Mouse (Mus musculus): Measurements from ENCODE around the gene Kcnj8. TPM values are rescaled to one million over a fixed set of nuclear protein-coding genes. Genes with fewer than 3 reads are reported as not detected.

Kcnj8 gene
- polyA plus RNA-seq, 1 experiment from 2014 or later: 2.7 TPM

- no peak overlapping the region for H3K4me2 ChIP-seq
- 80% methylated on average over 8 of the region's 8 CpGs for WGBS
- no peak overlapping the region for H3K4me3 ChIP-seq (ENCODE audit: low read depth, low read length)
- H3K9ac ChIP-seq (ENCODE audit: low read depth, low read length): no peak overlapping the region
- 0 out of 2 replicates have a peak, but pooled peaks cover 2% of the 10 kb centered on the region for H3K4me1 ChIP-seq (replicated peaks; ENCODE audit: control insufficient read depth, insufficient read depth, low read length)
- DNase-seq (ENCODE audit: low spot score) (no peak), ATAC-seq (replicated peaks; ENCODE audit: low FRiP score) (no peak)
- H3K36me3 ChIP-seq (ENCODE audit: control insufficient read depth, insufficient read depth, low read length): no peaks in the 10 kb centered on the region
- H3K27ac ChIP-seq (ENCODE audit: low read depth, low read length): no peak overlapping the region
- H3K27me3 ChIP-seq (replicated peaks; ENCODE audit: control insufficient read depth, insufficient read depth, low read length): no peaks in the 10 kb centered on the region
- no peaks in the 10 kb centered on the region for H3K9me3 ChIP-seq (ENCODE audit: control insufficient read depth, low read length)
These were observed 29.2 kb downstream of the Kcnj8 start for GRCm38 (mm10) chr6:142542082-142542799.

DNA sequence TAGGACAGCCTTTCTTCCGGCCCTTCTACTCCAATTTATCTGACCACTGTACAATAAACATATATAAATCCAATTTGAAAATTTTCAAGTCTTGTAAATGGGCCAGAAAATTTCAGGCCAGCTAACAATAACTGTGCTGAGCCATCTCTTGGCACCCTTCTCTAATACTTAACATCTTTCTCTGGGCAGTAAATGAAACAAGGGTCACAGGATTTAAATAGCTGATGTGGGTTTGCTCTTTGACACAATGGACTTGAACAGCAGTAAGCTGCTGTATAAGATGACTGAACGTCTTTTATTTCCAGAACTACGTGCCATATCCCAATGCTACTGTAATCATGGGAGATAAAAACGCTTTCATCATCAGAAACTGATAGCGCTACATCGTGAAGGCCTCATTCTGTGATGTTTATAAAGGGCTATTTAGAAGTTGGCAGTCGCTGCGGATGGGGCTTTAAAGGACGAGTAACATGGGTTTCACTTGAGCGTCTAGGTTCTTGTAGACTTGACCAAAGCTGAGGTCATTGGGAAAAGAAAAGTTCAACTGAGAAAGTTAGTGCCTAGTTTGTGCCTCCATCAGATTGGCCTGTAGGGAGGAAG is 30.8 kb downstream of the Kcnj8 start:
- ATAC-seq (replicated peaks; ENCODE audit: low FRiP score): no peak
- DNase-seq (ENCODE audit: low spot score): no peak
- Histone ChIP-seq H3K27ac (ENCODE audit: low read depth, low read length) (no peak overlapping the region), H3K9ac (ENCODE audit: low read depth, low read length) (no peak overlapping the region), H3K4me2 (no peak overlapping the region), H3K9me3 (ENCODE audit: control insufficient read depth, low read length) (no peaks in the 10 kb centered on the region), H3K4me3 (ENCODE audit: low read depth, low read length) (no peak overlapping the region), H3K4me1 (replicated peaks; ENCODE audit: control insufficient read depth, insufficient read depth, low read length) (0 out of 2 replicates have a peak, but pooled peaks cover 2% of the 10 kb centered on the region), H3K36me3 (ENCODE audit: control insufficient read depth, insufficient read depth, low read length) (no peaks in the 10 kb centered on the region), H3K27me3 (replicated peaks; ENCODE audit: control insufficient read depth, insufficient read depth, low read length) (no peaks in the 10 kb centered on the region)
- WGBS: 85% methylated on average over 10 of the region's 10 CpGs

DNA sequence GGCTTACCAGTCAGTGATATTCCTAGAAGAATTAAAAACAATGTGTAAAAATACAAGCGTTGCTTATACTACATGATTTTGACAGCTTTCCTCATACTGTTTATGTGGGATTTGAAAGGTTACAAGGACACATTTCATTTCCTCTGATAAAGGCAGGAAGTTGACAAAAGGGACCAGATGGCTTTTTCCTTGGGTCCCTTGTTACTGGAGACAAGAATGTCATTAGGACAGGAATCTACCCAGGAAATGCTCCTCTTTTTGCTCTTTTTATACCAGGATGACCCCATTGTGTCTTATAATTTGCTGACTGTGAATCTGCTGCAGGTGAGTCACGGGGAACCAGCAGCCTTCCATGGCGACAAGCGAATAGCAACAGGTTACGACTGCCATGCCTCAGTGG is 31.3 kb downstream of the Kcnj8 start:
- Histone ChIP-seq H3K9me3 (ENCODE audit: control insufficient read depth, low read length) (no peaks in the 10 kb centered on the region), H3K27me3 (replicated peaks; ENCODE audit: control insufficient read depth, insufficient read depth, low read length) (no peaks in the 10 kb centered on the region), H3K4me1 (replicated peaks; ENCODE audit: control insufficient read depth, insufficient read depth, low read length) (0 out of 2 replicates have a peak, but pooled peaks cover 2% of the 10 kb centered on the region), H3K4me3 (ENCODE audit: low read depth, low read length) (no peak overlapping the region), H3K36me3 (ENCODE audit: control insufficient read depth, insufficient read depth, low read length) (no peaks in the 10 kb centered on the region), H3K9ac (ENCODE audit: low read depth, low read length) (no peak overlapping the region), H3K4me2 (no peak overlapping the region), H3K27ac (ENCODE audit: low read depth, low read length) (no peak overlapping the region)
- ATAC-seq (replicated peaks; ENCODE audit: low FRiP score): no peak
- DNase-seq (ENCODE audit: low spot score): no peak
- 78% methylated on average over 5 of the region's 5 CpGs for WGBS

GRCm38 (mm10) chr6:142538503-142538902 is 32.9 kb downstream of the Kcnj8 start:
- no peaks in the 10 kb centered on the region for H3K36me3 ChIP-seq (ENCODE audit: control insufficient read depth, insufficient read depth, low read length)
- no peak overlapping the region for H3K9ac ChIP-seq (ENCODE audit: low read depth, low read length)
- H3K9me3 ChIP-seq (ENCODE audit: control insufficient read depth, low read length): no peaks in the 10 kb centered on the region
- ATAC-seq (replicated peaks; ENCODE audit: low FRiP score): peak; percentile 31; the same call in 1 of the 2 replicates
- 60% methylated on average over 17 of the region's 17 CpGs for WGBS
- H3K4me2 ChIP-seq: no peak overlapping the region
- no peaks in the 10 kb centered on the region for H3K27me3 ChIP-seq (replicated peaks; ENCODE audit: control insufficient read depth, insufficient read depth, low read length)
- DNase-seq (ENCODE audit: low spot score): no peak
- H3K27ac ChIP-seq (ENCODE audit: low read depth, low read length): no peak overlapping the region
- no peak overlapping the region for H3K4me3 ChIP-seq (ENCODE audit: low read depth, low read length)
- H3K4me1 ChIP-seq (replicated peaks; ENCODE audit: control insufficient read depth, insufficient read depth, low read length): 0 out of 2 replicates have a peak, but pooled peaks cover 2% of the 10 kb centered on the region

DNA sequence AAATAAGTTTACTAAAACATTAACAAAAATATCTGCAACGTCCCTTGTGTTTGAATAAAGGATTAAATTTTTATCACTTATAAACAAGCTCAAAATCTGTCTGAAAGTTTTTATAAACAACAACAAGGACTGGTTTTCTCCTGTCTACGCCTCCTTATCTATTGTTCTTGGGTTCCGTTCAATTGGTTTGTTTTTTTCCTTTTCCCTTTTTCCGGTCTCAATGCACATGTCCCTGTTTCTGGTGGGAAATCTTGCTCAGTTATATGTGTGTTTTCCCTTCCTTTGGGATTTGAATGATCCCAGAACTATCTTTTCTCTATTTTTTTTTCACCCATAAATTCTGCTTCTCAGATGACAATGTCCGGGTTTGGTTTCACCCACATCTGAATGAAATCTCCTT is 38.0 kb downstream of the Kcnj8 start:
- Histone ChIP-seq H3K4me2 (no peak overlapping the region), H3K4me1 (replicated peaks; ENCODE audit: control insufficient read depth, insufficient read depth, low read length) (peaks cover 5% of the 10 kb centered on the region; the same call in 1 of the 2 replicates), H3K9me3 (ENCODE audit: control insufficient read depth, low read length) (no peaks in the 10 kb centered on the region), H3K36me3 (ENCODE audit: control insufficient read depth, insufficient read depth, low read length) (no peaks in the 10 kb centered on the region), H3K9ac (ENCODE audit: low read depth, low read length) (no peak overlapping the region), H3K27ac (ENCODE audit: low read depth, low read length) (no peak overlapping the region), H3K4me3 (ENCODE audit: low read depth, low read length) (no peak overlapping the region), H3K27me3 (replicated peaks; ENCODE audit: control insufficient read depth, insufficient read depth, low read length) (no peaks in the 10 kb centered on the region)
- ATAC-seq (replicated peaks; ENCODE audit: low FRiP score): no peak
- no peak for DNase-seq (ENCODE audit: low spot score)
- WGBS: 71% methylated on average over 5 of the region's 5 CpGs

DNA sequence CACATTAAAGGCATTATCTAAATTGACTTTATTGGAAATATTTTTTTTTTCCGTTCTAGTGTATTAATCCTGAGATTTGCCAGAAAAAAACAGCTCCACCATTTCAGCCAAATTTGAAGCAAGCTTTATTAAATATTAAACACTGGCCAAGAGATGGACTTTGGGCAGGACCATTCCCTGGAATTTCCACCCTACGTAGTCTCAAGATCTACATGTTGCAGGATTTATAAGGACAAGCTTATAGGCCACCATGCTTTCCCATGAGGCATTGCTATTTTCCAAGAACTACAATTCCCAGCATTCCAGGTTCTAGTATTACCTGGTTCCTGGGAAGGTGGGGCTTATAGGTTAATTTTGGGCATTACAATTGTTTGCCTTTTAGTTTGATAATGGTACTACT is 38.7 kb downstream of the Kcnj8 start:
- H3K36me3 ChIP-seq (ENCODE audit: control insufficient read depth, insufficient read depth, low read length): no peaks in the 10 kb centered on the region
- DNase-seq (ENCODE audit: low spot score): no peak
- no peaks in the 10 kb centered on the region for H3K27me3 ChIP-seq (replicated peaks; ENCODE audit: control insufficient read depth, insufficient read depth, low read length)
- no peak overlapping the region for H3K9ac ChIP-seq (ENCODE audit: low read depth, low read length)
- no peak for ATAC-seq (replicated peaks; ENCODE audit: low FRiP score)
- H3K27ac ChIP-seq (ENCODE audit: low read depth, low read length): no peak overlapping the region
- peaks cover 4% of the 10 kb centered on the region; the same call in 1 of the 2 replicates for H3K4me1 ChIP-seq (replicated peaks; ENCODE audit: control insufficient read depth, insufficient read depth, low read length)
- no peaks in the 10 kb centered on the region for H3K9me3 ChIP-seq (ENCODE audit: control insufficient read depth, low read length)
- no peak overlapping the region for H3K4me3 ChIP-seq (ENCODE audit: low read depth, low read length)
- no peak overlapping the region for H3K4me2 ChIP-seq
- WGBS: 92% methylated on average over 2 of the region's 2 CpGs

GRCm38 (mm10) chr6:142532141-142532540 is 39.3 kb downstream of the Kcnj8 start:
- no peak for DNase-seq (ENCODE audit: low spot score)
- Histone ChIP-seq H3K27me3 (replicated peaks; ENCODE audit: control insufficient read depth, insufficient read depth, low read length) (no peaks in the 10 kb centered on the region), H3K9me3 (ENCODE audit: control insufficient read depth, low read length) (no peaks in the 10 kb centered on the region), H3K4me3 (ENCODE audit: low read depth, low read length) (no peak overlapping the region), H3K27ac (ENCODE audit: low read depth, low read length) (no peak overlapping the region), H3K4me2 (no peak overlapping the region), H3K9ac (ENCODE audit: low read depth, low read length) (no peak overlapping the region), H3K36me3 (ENCODE audit: control insufficient read depth, insufficient read depth, low read length) (no peaks in the 10 kb centered on the region), H3K4me1 (replicated peaks; ENCODE audit: control insufficient read depth, insufficient read depth, low read length) (peaks cover 4% of the 10 kb centered on the region; the same call in 1 of the 2 replicates)
- WGBS: 92% methylated on average over 17 of the region's 17 CpGs
- no peak for ATAC-seq (replicated peaks; ENCODE audit: low FRiP score)

GRCm38 (mm10) chr6:142530378-142530777 is 41.0 kb downstream of the Kcnj8 start:
- H3K9me3 ChIP-seq (ENCODE audit: control insufficient read depth, low read length): no peaks in the 10 kb centered on the region
- no peak overlapping the region; the same call in 1 of the 2 replicates for H3K27ac ChIP-seq (ENCODE audit: low read depth, low read length)
- WGBS: 48% methylated on average over 5 of the region's 5 CpGs
- H3K4me1 ChIP-seq (replicated peaks; ENCODE audit: control insufficient read depth, insufficient read depth, low read length): peaks cover 4% of the 10 kb centered on the region; the same call in 1 of the 2 replicates
- ATAC-seq (replicated peaks; ENCODE audit: low FRiP score) (peak; percentile 78), DNase-seq (ENCODE audit: low spot score) (no peak)
- no peak overlapping the region for H3K4me3 ChIP-seq (ENCODE audit: low read depth, low read length)
- no peak overlapping the region for H3K4me2 ChIP-seq
- H3K36me3 ChIP-seq (ENCODE audit: control insufficient read depth, insufficient read depth, low read length): no peaks in the 10 kb centered on the region
- H3K27me3 ChIP-seq (replicated peaks; ENCODE audit: control insufficient read depth, insufficient read depth, low read length): no peaks in the 10 kb centered on the region
- H3K9ac ChIP-seq (ENCODE audit: low read depth, low read length): no peak overlapping the region

GRCm38 (mm10) chr6:142529680-142530079 is 41.7 kb downstream of the Kcnj8 start:
- Histone ChIP-seq H3K9me3 (ENCODE audit: control insufficient read depth, low read length) (no peaks in the 10 kb centered on the region), H3K9ac (ENCODE audit: low read depth, low read length) (no peak overlapping the region), H3K27ac (ENCODE audit: low read depth, low read length) (no peak overlapping the region), H3K4me1 (replicated peaks; ENCODE audit: control insufficient read depth, insufficient read depth, low read length) (peaks cover 4% of the 10 kb centered on the region; the same call in 1 of the 2 replicates), H3K4me3 (ENCODE audit: low read depth, low read length) (no peak overlapping the region), H3K4me2 (no peak overlapping the region), H3K36me3 (ENCODE audit: control insufficient read depth, insufficient read depth, low read length) (no peaks in the 10 kb centered on the region), H3K27me3 (replicated peaks; ENCODE audit: control insufficient read depth, insufficient read depth, low read length) (no peaks in the 10 kb centered on the region)
- DNase-seq (ENCODE audit: low spot score) (no peak), ATAC-seq (replicated peaks; ENCODE audit: low FRiP score) (no peak)
- WGBS: 77% methylated on average over 8 of the region's 8 CpGs
